Mouse (Mus musculus) C2C12 (cell line): ENCODE measurements at regions not wholly inside any gene's neighbourhood (a gene's known extent, or its start where the extent isn't known, plus 50 kb on each side); places are given as distances from the start of the nearest gene placed in this dataset.

Source experiments
- CEBPB ChIP-seq: IDR thresholded peaks from one replicate; pipeline ENCODE4 v1.6.1; 2011; ENCODE audit warnings: low read depth, mild to moderate bottlenecking, control low read depth, moderate library complexity
- CTCF ChIP-seq: IDR thresholded peaks from one replicate; pipeline ENCODE4 v1.5.1; 2011; ENCODE audit not compliant: control insufficient read depth, insufficient read depth, insufficient read length
- MAX ChIP-seq: IDR thresholded peaks from one replicate; pipeline ENCODE4 v1.6.1; 2011; ENCODE audit warnings: mild to moderate bottlenecking, control low read depth
- MYOD1 ChIP-seq: IDR thresholded peaks from one replicate; pipeline ENCODE4 v1.6.1; 2011; ENCODE audit warnings: low read depth; ENCODE audit not compliant: control insufficient read depth, insufficient read length
- MYOG ChIP-seq: IDR thresholded peaks from one replicate; pipeline ENCODE4 v1.6.1; 2011; ENCODE audit not compliant: control insufficient read depth, insufficient read length; ENCODE audit errors: extremely low read depth
- USF1 ChIP-seq: IDR thresholded peaks from one replicate; pipeline ENCODE4 v1.6.1; 2011; ENCODE audit warnings: low read depth, mild to moderate bottlenecking, control low read depth, moderate library complexity

- TF ChIP-seq CEBPB (no peak), CTCF (no peak), MYOD1 (no peak), USF1 (no peak), MAX (no peak), MYOG (no peak)
Observed at GRCm38 (mm10) chr8:30960486-30960885, 2468.0 kb upstream of the 5930422O12Rik start.
